Mouse (Mus musculus): ENCODE measurements around the gene Myh9. TPM values are rescaled to one million over a fixed set of nuclear protein-coding genes. Genes with fewer than 3 reads are reported as not detected.

The Myh9 gene
- 30.4 and 31.8 TPM in 2 replicates for polyA plus RNA-seq (2014; fragmentation: Nextera tagmentation; extraction: Ambion mirVana)

DNA sequence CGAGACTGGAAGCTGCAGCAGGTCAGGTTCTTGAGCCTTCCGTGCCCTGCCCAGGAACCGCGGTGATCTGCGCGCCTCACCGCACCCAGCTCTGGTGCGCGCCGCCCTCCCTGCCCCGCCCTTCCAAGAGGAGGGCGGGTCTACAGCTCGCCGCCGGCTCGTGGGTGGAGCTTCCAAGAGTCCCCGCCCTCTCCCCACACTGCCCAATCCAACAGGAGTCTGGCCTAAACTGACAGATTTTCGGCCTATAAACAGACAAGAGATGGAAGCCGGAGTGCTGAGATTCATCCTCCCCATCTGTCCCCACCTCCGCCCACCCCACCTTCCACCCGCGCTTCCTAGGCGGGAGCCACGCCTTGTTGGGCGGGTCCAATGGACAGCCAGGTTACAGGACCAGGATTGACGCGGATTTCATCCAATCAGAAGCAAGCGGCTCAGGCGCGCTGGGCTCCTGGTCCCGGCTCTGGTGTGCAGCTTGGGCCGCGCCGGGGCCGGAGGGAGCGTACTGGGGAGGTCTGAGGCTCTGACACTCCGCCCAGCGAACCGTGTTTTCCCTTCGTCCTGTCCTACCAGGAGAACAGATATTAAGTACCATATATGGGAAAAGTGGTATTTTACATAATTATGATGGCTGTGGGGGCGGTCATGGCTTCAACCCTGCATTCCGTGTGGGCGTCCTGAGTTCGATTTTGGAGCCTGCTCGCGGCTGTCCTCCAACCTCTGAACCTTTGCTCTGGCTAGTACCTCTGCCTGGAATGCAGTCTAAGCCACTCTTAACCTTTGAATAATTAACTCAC lies at the start of gene Myh9:
Gene Myh9 (minus strand): TSS at position 129 of the 797 bp plus-strand sequence.
- Histone ChIP-seq H3K4me2 (peak within 1 kb of the TSS; percentile 86), H3K4me1 (ENCODE audit: control insufficient read depth, insufficient read depth, low read length) (peaks cover 29% of the 10 kb centered on the region), H3K9me3 (replicated peaks; ENCODE audit: control insufficient read depth, low read length) (no peaks in the 10 kb centered on the region), H3K36me3 (ENCODE audit: control insufficient read depth, insufficient read depth, low read length) (no peaks in the 10 kb centered on the region), H3K9ac (ENCODE audit: low read depth, low read length) (peak within 1 kb of the TSS; percentile 98), H3K27ac (ENCODE audit: low read depth, low read length) (peak within 1 kb of the TSS; percentile 96), H3K4me3 (ENCODE audit: low read depth, low read length) (peak within 1 kb of the TSS; percentile 90), H3K27me3 (ENCODE audit: control insufficient read depth, insufficient read depth, low read length) (no peaks in the 10 kb centered on the region)
- WGBS (ENCODE audit: insufficient replicate concordance), result under 1% methylated on average over 45 of the region's 46 CpGs
- ATAC-seq (replicated peaks; ENCODE audit: insufficient number of reproducible peaks, low FRiP score, low TSS enrichment), result peak; percentile 96

- Histone ChIP-seq H3K4me1 (ENCODE audit: control insufficient read depth, insufficient read depth, low read length) (peaks cover 7% of the 10 kb centered on the region), H3K27me3 (ENCODE audit: control insufficient read depth, insufficient read depth, low read length) (no peaks in the 10 kb centered on the region), H3K4me2 (no peak overlapping the region), H3K4me3 (ENCODE audit: low read depth, low read length) (no peak overlapping the region), H3K9ac (ENCODE audit: low read depth, low read length) (no peak overlapping the region), H3K27ac (ENCODE audit: low read depth, low read length) (no peak overlapping the region), H3K9me3 (replicated peaks; ENCODE audit: control insufficient read depth, low read length) (no peaks in the 10 kb centered on the region), H3K36me3 (ENCODE audit: control insufficient read depth, insufficient read depth, low read length) (no peaks in the 10 kb centered on the region)
- 75% methylated on average over 8 of the region's 8 CpGs for WGBS (ENCODE audit: insufficient replicate concordance)
- no peak for ATAC-seq (replicated peaks; ENCODE audit: insufficient number of reproducible peaks, low FRiP score, low TSS enrichment)
Measured at GRCm38 (mm10) chr15:77891766-77892165, 49.8 kb upstream of the Myh9 start.

GRCm38 (mm10) chr15:77889761-77890422 lies 47.9 kb upstream of the Myh9 start:
- Histone ChIP-seq H3K27ac (ENCODE audit: low read depth, low read length) (no peak overlapping the region), H3K36me3 (ENCODE audit: control insufficient read depth, insufficient read depth, low read length) (no peaks in the 10 kb centered on the region), H3K9me3 (replicated peaks; ENCODE audit: control insufficient read depth, low read length) (no peaks in the 10 kb centered on the region), H3K4me2 (no peak overlapping the region), H3K27me3 (ENCODE audit: control insufficient read depth, insufficient read depth, low read length) (no peaks in the 10 kb centered on the region), H3K4me3 (ENCODE audit: low read depth, low read length) (no peak overlapping the region), H3K4me1 (ENCODE audit: control insufficient read depth, insufficient read depth, low read length) (peaks cover 7% of the 10 kb centered on the region), H3K9ac (ENCODE audit: low read depth, low read length) (no peak overlapping the region)
- 49% methylated on average over 4 of the region's 4 CpGs for WGBS (ENCODE audit: insufficient replicate concordance)
- no peak for ATAC-seq (replicated peaks; ENCODE audit: insufficient number of reproducible peaks, low FRiP score, low TSS enrichment)

GRCm38 (mm10) chr15:77888286-77888685 lies 46.3 kb upstream of the Myh9 start:
- H3K4me2 ChIP-seq, result no peak overlapping the region
- no peaks in the 10 kb centered on the region for H3K36me3 ChIP-seq (ENCODE audit: control insufficient read depth, insufficient read depth, low read length)
- peaks cover 10% of the 10 kb centered on the region for H3K4me1 ChIP-seq (ENCODE audit: control insufficient read depth, insufficient read depth, low read length)
- H3K9me3 ChIP-seq (replicated peaks; ENCODE audit: control insufficient read depth, low read length), result no peaks in the 10 kb centered on the region
- ATAC-seq (replicated peaks; ENCODE audit: insufficient number of reproducible peaks, low FRiP score, low TSS enrichment), result no peak
- no peak overlapping the region for H3K27ac ChIP-seq (ENCODE audit: low read depth, low read length)
- H3K9ac ChIP-seq (ENCODE audit: low read depth, low read length), result no peak overlapping the region
- WGBS (ENCODE audit: insufficient replicate concordance), result 52% methylated on average over 7 of the region's 7 CpGs
- no peak overlapping the region for H3K4me3 ChIP-seq (ENCODE audit: low read depth, low read length)
- no peaks in the 10 kb centered on the region for H3K27me3 ChIP-seq (ENCODE audit: control insufficient read depth, insufficient read depth, low read length)

GRCm38 (mm10) chr15:77887093-77887488 lies 45.1 kb upstream of the Myh9 start:
- Histone ChIP-seq H3K4me1 (ENCODE audit: control insufficient read depth, insufficient read depth, low read length) (peaks cover 21% of the 10 kb centered on the region), H3K36me3 (ENCODE audit: control insufficient read depth, insufficient read depth, low read length) (no peaks in the 10 kb centered on the region), H3K27me3 (ENCODE audit: control insufficient read depth, insufficient read depth, low read length) (no peaks in the 10 kb centered on the region), H3K9me3 (replicated peaks; ENCODE audit: control insufficient read depth, low read length) (no peaks in the 10 kb centered on the region), H3K9ac (ENCODE audit: low read depth, low read length) (no peak overlapping the region), H3K27ac (ENCODE audit: low read depth, low read length) (no peak overlapping the region), H3K4me2 (no peak overlapping the region), H3K4me3 (ENCODE audit: low read depth, low read length) (no peak overlapping the region)
- 26% methylated on average over 1 of the region's 1 CpGs for WGBS (ENCODE audit: insufficient replicate concordance)
- no peak for ATAC-seq (replicated peaks; ENCODE audit: insufficient number of reproducible peaks, low FRiP score, low TSS enrichment)

GRCm38 (mm10) chr15:77886369-77887092 lies 44.6 kb upstream of the Myh9 start:
- 92% methylated on average over 4 of the region's 5 CpGs for WGBS (ENCODE audit: insufficient replicate concordance)
- H3K9me3 ChIP-seq (replicated peaks; ENCODE audit: control insufficient read depth, low read length), result no peaks in the 10 kb centered on the region
- no peak overlapping the region for H3K4me2 ChIP-seq
- ATAC-seq (replicated peaks; ENCODE audit: insufficient number of reproducible peaks, low FRiP score, low TSS enrichment), result no peak
- H3K27ac ChIP-seq (ENCODE audit: low read depth, low read length), result no peak overlapping the region
- no peaks in the 10 kb centered on the region for H3K27me3 ChIP-seq (ENCODE audit: control insufficient read depth, insufficient read depth, low read length)
- H3K9ac ChIP-seq (ENCODE audit: low read depth, low read length), result no peak overlapping the region
- no peak overlapping the region for H3K4me3 ChIP-seq (ENCODE audit: low read depth, low read length)
- H3K4me1 ChIP-seq (ENCODE audit: control insufficient read depth, insufficient read depth, low read length), result peaks cover 24% of the 10 kb centered on the region
- no peaks in the 10 kb centered on the region for H3K36me3 ChIP-seq (ENCODE audit: control insufficient read depth, insufficient read depth, low read length)

GRCm38 (mm10) chr15:77885945-77886344 lies 44.0 kb upstream of the Myh9 start:
- no peak for ATAC-seq (replicated peaks; ENCODE audit: insufficient number of reproducible peaks, low FRiP score, low TSS enrichment)
- Histone ChIP-seq H3K4me1 (ENCODE audit: control insufficient read depth, insufficient read depth, low read length) (peaks cover 24% of the 10 kb centered on the region), H3K27me3 (ENCODE audit: control insufficient read depth, insufficient read depth, low read length) (no peaks in the 10 kb centered on the region), H3K4me2 (no peak overlapping the region), H3K4me3 (ENCODE audit: low read depth, low read length) (no peak overlapping the region), H3K9me3 (replicated peaks; ENCODE audit: control insufficient read depth, low read length) (no peaks in the 10 kb centered on the region), H3K27ac (ENCODE audit: low read depth, low read length) (no peak overlapping the region), H3K9ac (ENCODE audit: low read depth, low read length) (no peak overlapping the region), H3K36me3 (ENCODE audit: control insufficient read depth, insufficient read depth, low read length) (no peaks in the 10 kb centered on the region)
- 72% methylated on average over 4 of the region's 4 CpGs for WGBS (ENCODE audit: insufficient replicate concordance)

DNA sequence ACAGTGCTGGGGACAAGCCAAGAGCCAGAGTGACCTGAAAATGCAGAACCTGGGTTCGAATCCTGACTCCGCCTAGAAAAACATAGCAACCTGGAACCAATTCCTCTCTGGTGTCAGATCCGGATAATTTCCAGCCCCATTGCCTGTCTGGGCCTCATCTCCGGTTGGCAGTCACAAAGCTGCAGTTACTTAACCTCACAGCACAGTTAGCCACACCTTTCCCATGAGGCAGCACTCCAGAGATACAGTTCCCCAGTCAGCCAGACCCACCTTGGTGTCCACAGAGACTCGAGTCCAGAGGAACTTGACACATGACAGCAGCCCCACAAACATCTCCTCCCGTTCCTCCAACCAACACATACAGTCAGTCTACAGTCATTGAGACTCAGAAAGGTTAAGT lies 43.2 kb upstream of the Myh9 start:
- peaks cover 24% of the 10 kb centered on the region for H3K4me1 ChIP-seq (ENCODE audit: control insufficient read depth, insufficient read depth, low read length)
- no peak overlapping the region for H3K4me3 ChIP-seq (ENCODE audit: low read depth, low read length)
- H3K9ac ChIP-seq (ENCODE audit: low read depth, low read length), result no peak overlapping the region
- no peak overlapping the region for H3K4me2 ChIP-seq
- no peaks in the 10 kb centered on the region for H3K9me3 ChIP-seq (replicated peaks; ENCODE audit: control insufficient read depth, low read length)
- ATAC-seq (replicated peaks; ENCODE audit: insufficient number of reproducible peaks, low FRiP score, low TSS enrichment), result no peak
- no peaks in the 10 kb centered on the region for H3K27me3 ChIP-seq (ENCODE audit: control insufficient read depth, insufficient read depth, low read length)
- 81% methylated on average over 6 of the region's 6 CpGs for WGBS (ENCODE audit: insufficient replicate concordance)
- no peaks in the 10 kb centered on the region for H3K36me3 ChIP-seq (ENCODE audit: control insufficient read depth, insufficient read depth, low read length)
- H3K27ac ChIP-seq (ENCODE audit: low read depth, low read length), result no peak overlapping the region
